Mouse (Mus musculus): ENCODE results near the gene Tsga10ip. TPM values are rescaled to one million over a fixed set of nuclear protein-coding genes. Genes with fewer than 3 reads are reported as not detected.
"Not testable (repeated sequence)": the region's sequence is repeated elsewhere in the genome, so short reads cannot be mapped to it uniquely, and the experiment has no call there.

Gene Tsga10ip
- polyA plus RNA-seq, 1 experiment from 2014 or later: not detected

DNA sequence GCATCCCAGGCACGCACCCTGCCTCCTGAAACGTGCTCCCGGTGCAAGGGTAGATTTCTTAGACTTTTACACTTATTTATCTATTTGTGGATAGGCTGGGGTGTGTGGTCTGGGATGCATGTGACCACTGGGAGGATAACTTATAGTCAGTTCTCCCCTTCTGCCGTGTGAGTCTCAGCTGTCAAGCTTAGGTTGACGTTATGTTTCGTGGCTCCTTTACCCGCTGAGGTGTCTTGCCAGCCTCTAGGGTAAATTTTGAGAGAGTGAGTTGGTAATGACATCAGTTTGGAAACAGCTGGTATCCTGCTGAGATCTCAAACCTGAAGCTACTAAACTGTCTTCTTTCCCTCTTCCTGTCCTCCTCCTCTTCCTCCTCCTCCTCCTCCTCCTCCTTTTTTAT lies 3.6 kb upstream of the Tsga10ip start:
- H3K9ac ChIP-seq: peak overlapping the region; percentile 54
- WGBS: 37% methylated on average over 7 of the region's 7 CpGs
- DNase-seq (ENCODE audit: low spot score): no peak

DNA sequence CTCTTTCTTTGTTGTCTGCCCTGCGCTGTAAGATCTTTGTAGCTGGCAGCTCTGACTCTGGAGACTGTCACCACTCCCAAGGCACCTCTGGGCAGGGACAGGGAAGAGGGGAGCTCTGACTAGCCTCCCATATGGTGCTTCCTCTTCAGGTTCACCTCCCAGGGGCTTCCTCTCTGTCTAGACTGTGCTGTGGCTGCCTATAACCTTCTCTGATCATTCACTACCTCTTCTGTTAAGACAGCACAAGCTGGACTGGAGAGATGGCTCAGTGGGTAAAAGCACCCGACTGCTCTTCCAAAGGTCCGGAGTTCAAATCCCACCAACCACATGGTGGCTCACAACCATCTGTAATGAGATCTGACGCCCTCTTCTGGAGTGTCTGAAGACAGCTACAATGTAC lies 1.3 kb downstream of the Tsga10ip start:
- not testable (repeated sequence) for H3K4me2 ChIP-seq (replicated peaks); H3K9ac ChIP-seq; ATAC-seq (ENCODE audit: low FRiP score); H3K4me3 ChIP-seq (replicated peaks; ENCODE audit: low read length); H3K4me1 ChIP-seq (replicated peaks; ENCODE audit: control insufficient read depth, insufficient read depth, low read length); H3K27me3 ChIP-seq (ENCODE audit: control insufficient read depth, insufficient read depth, low read length); H3K36me3 ChIP-seq (replicated peaks; ENCODE audit: control insufficient read depth, insufficient read depth); H3K9me3 ChIP-seq (ENCODE audit: control insufficient read depth, low read length); DNase-seq (ENCODE audit: low spot score); H3K27ac ChIP-seq
- 65% methylated on average over 4 of the region's 4 CpGs for WGBS

More for the DNA sequence above, 3.6 kb upstream of the Tsga10ip start:
- Histone ChIP-seq H3K4me2 (replicated peaks) (peak overlapping the region; percentile 61), H3K9me3 (ENCODE audit: control insufficient read depth, low read length) (no peaks in the 10 kb centered on the region), H3K4me1 (replicated peaks; ENCODE audit: control insufficient read depth, insufficient read depth, low read length) (peaks cover 12% of the 10 kb centered on the region), H3K27ac (peak overlapping the region; percentile 59), H3K4me3 (replicated peaks; ENCODE audit: low read length) (peak overlapping the region; percentile 30), H3K27me3 (ENCODE audit: control insufficient read depth, insufficient read depth, low read length) (no peaks in the 10 kb centered on the region), H3K36me3 (replicated peaks; ENCODE audit: control insufficient read depth, insufficient read depth) (no peaks in the 10 kb centered on the region)
- ATAC-seq (ENCODE audit: low FRiP score): no peak

DNA sequence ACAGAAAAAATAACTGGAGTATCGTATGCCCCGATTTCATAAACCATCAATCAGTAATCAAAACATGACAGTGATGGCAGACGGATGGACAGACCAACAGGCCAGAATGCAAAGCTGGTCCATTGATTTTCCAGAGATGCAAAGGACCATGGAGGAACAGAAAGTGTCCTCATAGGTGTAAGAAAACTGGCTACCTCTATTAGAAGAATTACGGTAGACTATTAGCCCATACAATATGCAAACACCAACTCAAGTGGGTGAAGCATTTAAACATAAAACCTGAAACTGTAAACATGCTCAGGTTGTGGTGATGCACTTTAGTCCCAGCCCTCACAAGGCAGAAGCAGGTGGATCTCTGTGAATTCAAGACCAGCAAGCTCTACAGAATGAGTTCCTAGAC lies 7.0 kb downstream of the Tsga10ip start:
- Histone ChIP-seq H3K4me2 (replicated peaks) (no peak overlapping the region), H3K27ac (no peak overlapping the region), H3K36me3 (replicated peaks; ENCODE audit: control insufficient read depth, insufficient read depth) (no peaks in the 10 kb centered on the region), H3K9ac (no peak overlapping the region), H3K27me3 (ENCODE audit: control insufficient read depth, insufficient read depth, low read length) (no peaks in the 10 kb centered on the region), H3K4me1 (replicated peaks; ENCODE audit: control insufficient read depth, insufficient read depth, low read length) (peaks cover 2% of the 10 kb centered on the region; the same call in 1 of the 2 replicates), H3K4me3 (replicated peaks; ENCODE audit: low read length) (no peak overlapping the region), H3K9me3 (ENCODE audit: control insufficient read depth, low read length) (no peaks in the 10 kb centered on the region)
- DNase-seq (ENCODE audit: low spot score): no peak
- no peak for ATAC-seq (ENCODE audit: low FRiP score)
- WGBS: 77% methylated on average over 4 of the region's 4 CpGs

DNA sequence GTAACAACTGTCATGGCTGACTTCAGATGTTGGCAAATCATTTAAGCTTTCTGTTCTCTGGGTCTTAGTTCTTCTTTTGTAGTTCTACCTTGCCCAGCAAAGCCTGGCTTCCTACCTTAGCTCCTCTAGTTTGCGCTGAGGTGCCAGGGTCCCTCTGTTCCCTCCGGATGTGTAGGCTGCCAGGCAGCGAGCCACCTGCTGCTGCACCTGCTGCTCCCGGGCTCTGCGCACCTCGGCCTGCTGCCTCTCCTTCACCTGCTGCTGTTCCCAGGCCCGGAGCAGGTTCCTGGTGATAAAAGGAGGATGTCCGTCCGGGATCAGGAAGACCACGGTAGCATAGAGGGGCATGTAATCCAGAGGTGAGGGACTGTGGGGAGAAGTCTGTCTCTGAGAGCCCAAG lies 8.2 kb downstream of the Tsga10ip start:
- Histone ChIP-seq H3K4me2 (replicated peaks) (no peak overlapping the region), H3K27ac (no peak overlapping the region), H3K27me3 (ENCODE audit: control insufficient read depth, insufficient read depth, low read length) (no peaks in the 10 kb centered on the region), H3K9me3 (ENCODE audit: control insufficient read depth, low read length) (no peaks in the 10 kb centered on the region), H3K4me3 (replicated peaks; ENCODE audit: low read length) (no peak overlapping the region), H3K36me3 (replicated peaks; ENCODE audit: control insufficient read depth, insufficient read depth) (no peaks in the 10 kb centered on the region), H3K4me1 (replicated peaks; ENCODE audit: control insufficient read depth, insufficient read depth, low read length) (peaks cover 14% of the 10 kb centered on the region), H3K9ac (no peak overlapping the region)
- DNase-seq (ENCODE audit: low spot score): no peak
- ATAC-seq (ENCODE audit: low FRiP score): no peak
- 58% methylated on average over 10 of the region's 10 CpGs for WGBS

DNA sequence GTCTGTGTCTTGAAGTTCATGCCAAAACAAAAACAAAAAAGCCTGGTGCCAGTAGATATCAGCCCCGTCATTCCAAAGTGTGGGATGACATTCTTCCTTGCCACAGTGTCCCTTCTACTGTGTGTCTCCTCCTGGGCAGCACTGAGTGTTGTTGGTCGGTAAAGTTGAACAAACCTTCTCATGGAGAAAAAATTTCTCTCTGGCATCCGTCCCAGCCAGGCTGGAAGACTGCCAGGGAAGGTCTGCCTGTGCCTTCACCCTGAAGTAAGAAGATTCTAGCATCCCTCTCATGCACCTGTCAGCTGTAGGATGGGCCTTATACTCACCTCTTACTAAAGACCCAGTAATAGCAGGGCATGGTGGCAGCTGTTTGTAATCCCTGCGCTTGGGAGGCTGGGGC lies 9.4 kb downstream of the Tsga10ip start:
- WGBS: 59% methylated on average over 4 of the region's 4 CpGs
- H3K27ac ChIP-seq: no peak overlapping the region
- no peak overlapping the region for H3K9ac ChIP-seq
- H3K4me2 ChIP-seq (replicated peaks): no peak overlapping the region
- peaks cover 17% of the 10 kb centered on the region for H3K4me1 ChIP-seq (replicated peaks; ENCODE audit: control insufficient read depth, insufficient read depth, low read length)
- H3K4me3 ChIP-seq (replicated peaks; ENCODE audit: low read length): no peak overlapping the region
- no peak for ATAC-seq (ENCODE audit: low FRiP score)
- DNase-seq (ENCODE audit: low spot score): no peak
- H3K9me3 ChIP-seq (ENCODE audit: control insufficient read depth, low read length): no peaks in the 10 kb centered on the region
- H3K27me3 ChIP-seq (ENCODE audit: control insufficient read depth, insufficient read depth, low read length): peaks cover 4% of the 10 kb centered on the region
- no peaks in the 10 kb centered on the region for H3K36me3 ChIP-seq (replicated peaks; ENCODE audit: control insufficient read depth, insufficient read depth)

DNA sequence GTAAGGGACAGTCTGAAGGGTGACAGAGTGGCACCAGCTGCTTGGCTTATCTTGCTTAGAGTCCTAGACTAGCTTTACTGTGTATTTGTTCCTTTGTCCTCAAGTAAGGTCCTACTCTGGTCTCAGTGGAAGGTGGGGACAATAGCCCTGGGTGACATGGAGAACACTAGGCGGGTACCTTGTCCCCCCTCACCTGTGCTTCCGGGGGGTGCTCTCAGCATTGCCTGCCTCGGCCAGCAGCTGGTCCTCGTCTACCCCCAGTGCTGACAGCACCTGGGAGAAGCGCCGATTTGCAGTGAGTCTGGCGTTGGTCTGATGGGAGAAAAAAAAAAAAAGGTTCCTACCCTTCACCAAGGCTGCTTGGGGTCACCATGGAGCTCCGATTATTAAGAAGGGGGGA lies 11.9 kb downstream of the Tsga10ip start:
- ATAC-seq (ENCODE audit: low FRiP score) (no peak), DNase-seq (ENCODE audit: low spot score) (no peak)
- H3K9me3 ChIP-seq (ENCODE audit: control insufficient read depth, low read length): no peaks in the 10 kb centered on the region
- peak overlapping the region; percentile 68 for H3K4me2 ChIP-seq (replicated peaks)
- peak overlapping the region; percentile 69; the same call in 1 of the 2 replicates for H3K9ac ChIP-seq
- peaks cover 14% of the 10 kb centered on the region for H3K36me3 ChIP-seq (replicated peaks; ENCODE audit: control insufficient read depth, insufficient read depth)
- no peak overlapping the region for H3K27ac ChIP-seq
- H3K4me3 ChIP-seq (replicated peaks; ENCODE audit: low read length): 0 out of 2 replicates have a peak overlapping the region, but pooled peaks have one; percentile 94
- H3K27me3 ChIP-seq (ENCODE audit: control insufficient read depth, insufficient read depth, low read length): peaks cover 4% of the 10 kb centered on the region
- H3K4me1 ChIP-seq (replicated peaks; ENCODE audit: control insufficient read depth, insufficient read depth, low read length): peaks cover 32% of the 10 kb centered on the region
- WGBS: 89% methylated on average over 8 of the region's 8 CpGs

DNA sequence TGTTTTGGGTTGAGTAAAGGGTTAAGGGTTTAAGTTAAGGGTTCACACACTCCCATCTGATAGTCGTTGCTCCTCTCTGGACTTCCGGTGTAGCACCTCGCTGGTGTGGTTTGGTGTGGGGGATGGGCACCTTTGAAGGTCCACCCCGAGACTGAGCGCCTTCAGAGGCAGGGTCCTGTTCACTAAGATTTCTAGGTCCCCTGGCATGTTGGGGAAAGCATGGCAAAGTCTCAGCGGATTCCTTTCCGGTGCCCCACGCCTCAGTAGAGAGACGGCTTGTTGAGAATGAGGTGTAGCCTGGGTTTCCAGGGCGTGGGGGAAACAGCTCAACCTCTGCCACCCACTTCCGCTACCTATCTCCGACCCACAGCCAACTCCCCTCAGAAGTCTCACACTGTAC lies 12.7 kb downstream of the Tsga10ip start:
- Histone ChIP-seq H3K4me1 (replicated peaks; ENCODE audit: control insufficient read depth, insufficient read depth, low read length) (peaks cover 32% of the 10 kb centered on the region), H3K9me3 (ENCODE audit: control insufficient read depth, low read length) (no peaks in the 10 kb centered on the region), H3K27ac (no peak overlapping the region), H3K36me3 (replicated peaks; ENCODE audit: control insufficient read depth, insufficient read depth) (peaks cover 22% of the 10 kb centered on the region), H3K27me3 (ENCODE audit: control insufficient read depth, insufficient read depth, low read length) (peaks cover 4% of the 10 kb centered on the region), H3K9ac (peak overlapping the region; percentile 69; the same call in 1 of the 2 replicates), H3K4me2 (replicated peaks) (peak overlapping the region; percentile 68), H3K4me3 (replicated peaks; ENCODE audit: low read length) (peak overlapping the region; percentile 94)
- no peak for DNase-seq (ENCODE audit: low spot score)
- WGBS: 55% methylated on average over 12 of the region's 12 CpGs
- ATAC-seq (ENCODE audit: low FRiP score): no peak

DNA sequence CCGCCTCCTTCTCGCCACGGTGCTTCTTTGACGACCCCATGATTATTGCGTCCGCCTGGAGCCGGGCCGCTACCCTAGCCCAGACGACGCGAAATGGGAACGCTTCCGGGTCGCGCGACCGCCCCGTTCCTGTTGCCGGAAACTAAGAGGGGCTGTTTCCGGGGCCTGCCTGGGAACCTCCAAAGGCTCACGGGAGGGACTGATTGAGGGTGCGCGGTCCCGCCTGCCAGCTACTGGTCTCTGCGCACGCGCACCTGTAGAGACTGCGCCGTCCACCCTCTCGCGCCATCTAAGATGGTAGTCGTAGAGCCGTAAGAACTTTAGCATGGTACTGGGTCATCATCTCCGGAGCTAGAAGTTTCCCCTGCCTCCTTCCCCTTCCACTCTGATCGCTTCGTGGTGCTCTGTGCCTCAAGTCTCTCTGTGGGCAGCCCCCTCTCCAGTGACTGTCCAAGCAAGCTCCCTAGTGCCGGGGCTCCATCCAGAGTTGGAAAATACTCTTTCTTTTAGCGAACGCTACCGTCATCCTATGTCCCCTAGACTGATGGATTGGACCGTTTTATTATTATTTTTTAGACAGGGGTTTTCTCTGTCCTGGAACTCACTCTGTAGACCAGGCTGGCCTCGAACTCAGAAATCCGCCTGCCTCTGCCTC lies 13.6 kb downstream of the Tsga10ip start, which contains the start of gene Sart1:
TSS of gene Sart1 (minus strand) at position 116 of the 655 bp plus-strand sequence.
- Histone ChIP-seq H3K27me3 (ENCODE audit: control insufficient read depth, insufficient read depth, low read length) (peaks cover 4% of the 10 kb centered on the region), H3K4me3 (replicated peaks; ENCODE audit: low read length) (peak within 1 kb of the TSS; percentile 94), H3K9ac (peak within 1 kb of the TSS; percentile 89), H3K27ac (peak within 1 kb of the TSS; percentile 84), H3K36me3 (replicated peaks; ENCODE audit: control insufficient read depth, insufficient read depth) (peaks cover 31% of the 10 kb centered on the region), H3K9me3 (ENCODE audit: control insufficient read depth, low read length) (no peaks in the 10 kb centered on the region), H3K4me2 (replicated peaks) (peak within 1 kb of the TSS; percentile 95), H3K4me1 (replicated peaks; ENCODE audit: control insufficient read depth, insufficient read depth, low read length) (peaks cover 32% of the 10 kb centered on the region)
- ATAC-seq (ENCODE audit: low FRiP score) (peak; percentile 96), DNase-seq (ENCODE audit: low spot score) (peak; percentile 95)
- WGBS: 3% methylated on average over 40 of the region's 43 CpGs

DNA sequence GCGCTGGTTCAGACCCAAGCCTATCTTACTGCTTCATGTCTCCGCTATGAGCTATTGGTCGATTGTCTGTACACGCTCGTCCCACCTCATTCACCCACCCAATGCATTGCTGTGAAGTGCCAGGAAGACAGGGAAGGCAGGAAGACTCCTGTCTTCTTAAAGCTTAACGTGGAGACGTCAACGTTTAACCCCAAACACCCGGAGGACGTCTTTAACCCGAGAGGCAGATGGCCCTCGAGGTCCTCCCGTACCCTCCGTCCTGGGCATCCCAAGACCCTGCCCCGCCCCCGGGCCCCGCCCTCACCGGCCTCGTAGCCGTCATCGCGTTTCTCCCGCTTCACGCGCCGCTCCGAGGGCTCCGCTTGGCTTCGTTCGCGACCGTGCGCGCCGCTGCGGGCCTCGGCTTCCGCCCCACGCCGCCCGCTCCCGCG lies 14.3 kb downstream of the Tsga10ip start:
- Histone ChIP-seq H3K27ac (peak overlapping the region; percentile 84), H3K27me3 (ENCODE audit: control insufficient read depth, insufficient read depth, low read length) (peaks cover 4% of the 10 kb centered on the region), H3K36me3 (replicated peaks; ENCODE audit: control insufficient read depth, insufficient read depth) (peaks cover 38% of the 10 kb centered on the region), H3K4me2 (replicated peaks) (peak overlapping the region; percentile 95), H3K4me1 (replicated peaks; ENCODE audit: control insufficient read depth, insufficient read depth, low read length) (peaks cover 32% of the 10 kb centered on the region), H3K9me3 (ENCODE audit: control insufficient read depth, low read length) (no peaks in the 10 kb centered on the region), H3K4me3 (replicated peaks; ENCODE audit: low read length) (peak overlapping the region; percentile 94), H3K9ac (peak overlapping the region; percentile 89)
- under 1% methylated on average over 43 of the region's 43 CpGs for WGBS
- ATAC-seq (ENCODE audit: low FRiP score) (peak; percentile 26; the same call in 1 of the 2 replicates), DNase-seq (ENCODE audit: low spot score) (no peak)

Measured in hindbrain, embryonic 14.5 days (tissue).